Mouse (Mus musculus): ENCODE measurements around the gene Specc1l. TPM values are rescaled to one million over a fixed set of nuclear protein-coding genes. Genes with fewer than 3 reads are reported as not detected.

The Specc1l gene
- polyA plus RNA-seq, 1 experiment from 2014 or later = 34.6 TPM

GRCm38 (mm10) chr10:75176494-75176893 is 35.4 kb upstream of the Specc1l start:
- no peak for TF ChIP-seq CTCF (IDR thresholded peaks at IDR 0.05; ENCODE audit: low read depth)
- DNase-seq (peak; percentile 73), ATAC-seq (ENCODE audit: insufficient read depth) (peak; percentile 74)
- Histone ChIP-seq H3K9me3 (ENCODE audit: low read depth, low read length) (no peaks in the 10 kb centered on the region), H3K9ac (no peak overlapping the region), H3K27me3 (ENCODE audit: insufficient read depth, low read length) (no peaks in the 10 kb centered on the region), H3K4me1 (ENCODE audit: insufficient read depth) (0 out of 2 replicates have a peak, but pooled peaks cover 4% of the 10 kb centered on the region), H3K4me2 (no peak overlapping the region), H3K27ac (ENCODE audit: low read depth) (peak overlapping the region; percentile 44; the same call in 1 of the 2 replicates), H3K36me3 (ENCODE audit: insufficient read depth) (peaks cover 79% of the 10 kb centered on the region), H3K4me3 (ENCODE audit: low read depth, low read length) (no peak overlapping the region)
- 42% methylated on average over 8 of the region's 8 CpGs for WGBS

- Histone ChIP-seq H3K9ac (no peak overlapping the region), H3K9me3 (ENCODE audit: low read depth, low read length) (no peaks in the 10 kb centered on the region), H3K27ac (ENCODE audit: low read depth) (no peak overlapping the region), H3K36me3 (ENCODE audit: insufficient read depth) (peaks cover 87% of the 10 kb centered on the region), H3K27me3 (ENCODE audit: insufficient read depth, low read length) (no peaks in the 10 kb centered on the region), H3K4me3 (ENCODE audit: low read depth, low read length) (no peak overlapping the region), H3K4me1 (ENCODE audit: insufficient read depth) (0 out of 2 replicates have a peak, but pooled peaks cover 4% of the 10 kb centered on the region), H3K4me2 (no peak overlapping the region)
- no peak for DNase-seq
- 84% methylated on average over 5 of the region's 5 CpGs for WGBS
- ATAC-seq (ENCODE audit: insufficient read depth) = no peak
- no peak for TF ChIP-seq CTCF (IDR thresholded peaks at IDR 0.05; ENCODE audit: low read depth)
Observed at GRCm38 (mm10) chr10:75178911-75179310, 33.0 kb upstream of the Specc1l start.

- peaks cover 11% of the 10 kb centered on the region; the same call in 1 of the 2 replicates for H3K4me1 ChIP-seq (ENCODE audit: insufficient read depth)
- TF ChIP-seq CTCF (IDR thresholded peaks at IDR 0.05; ENCODE audit: low read depth) = peak; percentile 92
- peaks cover 67% of the 10 kb centered on the region for H3K36me3 ChIP-seq (ENCODE audit: insufficient read depth)
- DNase-seq (peak; percentile 88), ATAC-seq (ENCODE audit: insufficient read depth) (peak; percentile 53; the same call in 1 of the 2 replicates)
- no peak overlapping the region for H3K4me3 ChIP-seq (ENCODE audit: low read depth, low read length)
- H3K9me3 ChIP-seq (ENCODE audit: low read depth, low read length) = no peaks in the 10 kb centered on the region
- H3K9ac ChIP-seq = no peak overlapping the region
- H3K27ac ChIP-seq (ENCODE audit: low read depth) = no peak overlapping the region
- no peak overlapping the region for H3K4me2 ChIP-seq
- 16% methylated on average over 14 of the region's 14 CpGs for WGBS
- H3K27me3 ChIP-seq (ENCODE audit: insufficient read depth, low read length) = no peaks in the 10 kb centered on the region
Observed at GRCm38 (mm10) chr10:75182151-75182774, 29.6 kb upstream of the Specc1l start.

GRCm38 (mm10) chr10:75184826-75185225 is 27.0 kb upstream of the Specc1l start:
- Histone ChIP-seq H3K27ac (ENCODE audit: low read depth) (no peak overlapping the region), H3K27me3 (ENCODE audit: insufficient read depth, low read length) (no peaks in the 10 kb centered on the region), H3K4me2 (no peak overlapping the region), H3K9ac (no peak overlapping the region), H3K9me3 (ENCODE audit: low read depth, low read length) (no peaks in the 10 kb centered on the region), H3K36me3 (ENCODE audit: insufficient read depth) (peaks cover 42% of the 10 kb centered on the region), H3K4me1 (ENCODE audit: insufficient read depth) (peaks cover 18% of the 10 kb centered on the region), H3K4me3 (ENCODE audit: low read depth, low read length) (no peak overlapping the region)
- TF ChIP-seq CTCF (IDR thresholded peaks at IDR 0.05; ENCODE audit: low read depth) = no peak
- DNase-seq (no peak), ATAC-seq (ENCODE audit: insufficient read depth) (no peak)
- WGBS = 81% methylated on average over 9 of the region's 9 CpGs

GRCm38 (mm10) chr10:75186551-75186950 is 25.3 kb upstream of the Specc1l start:
- 11% methylated on average over 6 of the region's 6 CpGs for whole genome bisulfite sequencing
- TF ChIP-seq CTCF (IDR thresholded peaks at IDR 0.05; ENCODE audit: low read depth) = no peak
- Histone ChIP-seq H3K9me3 (ENCODE audit: low read depth, low read length) (no peaks in the 10 kb centered on the region), H3K27ac (ENCODE audit: low read depth) (peak overlapping the region; percentile 39), H3K4me2 (no peak overlapping the region), H3K27me3 (ENCODE audit: insufficient read depth, low read length) (no peaks in the 10 kb centered on the region), H3K9ac (no peak overlapping the region), H3K4me3 (ENCODE audit: low read depth, low read length) (no peak overlapping the region), H3K36me3 (ENCODE audit: insufficient read depth) (peaks cover 24% of the 10 kb centered on the region), H3K4me1 (ENCODE audit: insufficient read depth) (peaks cover 18% of the 10 kb centered on the region)
- ATAC-seq (ENCODE audit: insufficient read depth) (peak; percentile 31), DNase-seq (peak; percentile 86)

- H3K4me3 ChIP-seq (ENCODE audit: low read depth, low read length) = no peak overlapping the region
- H3K4me2 ChIP-seq = no peak overlapping the region
- no peak overlapping the region for H3K9ac ChIP-seq
- no peaks in the 10 kb centered on the region for H3K27me3 ChIP-seq (ENCODE audit: insufficient read depth, low read length)
- TF ChIP-seq CTCF (IDR thresholded peaks at IDR 0.05; ENCODE audit: low read depth) = no peak
- ATAC-seq (ENCODE audit: insufficient read depth) = peak; percentile 87
- H3K9me3 ChIP-seq (ENCODE audit: low read depth, low read length) = no peaks in the 10 kb centered on the region
- peaks cover 18% of the 10 kb centered on the region for H3K4me1 ChIP-seq (ENCODE audit: insufficient read depth)
- H3K36me3 ChIP-seq (ENCODE audit: insufficient read depth) = peaks cover 17% of the 10 kb centered on the region; the same call in 1 of the 2 replicates
- 32% methylated on average over 8 of the region's 8 CpGs for WGBS
- peak overlapping the region; percentile 39 for H3K27ac ChIP-seq (ENCODE audit: low read depth)
- peak; percentile 93 for DNase-seq
Observed at GRCm38 (mm10) chr10:75187366-75188056, 24.4 kb upstream of the Specc1l start.

GRCm38 (mm10) chr10:75191647-75192046 is 20.2 kb upstream of the Specc1l start:
- peaks cover 11% of the 10 kb centered on the region; the same call in 1 of the 2 replicates for H3K4me1 ChIP-seq (ENCODE audit: insufficient read depth)
- no peaks in the 10 kb centered on the region for H3K36me3 ChIP-seq (ENCODE audit: insufficient read depth)
- H3K9ac ChIP-seq = no peak overlapping the region
- WGBS = 49% methylated on average over 7 of the region's 7 CpGs
- H3K27me3 ChIP-seq (ENCODE audit: insufficient read depth, low read length) = no peaks in the 10 kb centered on the region
- DNase-seq (no peak), ATAC-seq (ENCODE audit: insufficient read depth) (no peak)
- 0 out of 2 replicates have a peak, but pooled peaks cover 6% of the 10 kb centered on the region for H3K9me3 ChIP-seq (ENCODE audit: low read depth, low read length)
- H3K27ac ChIP-seq (ENCODE audit: low read depth) = no peak overlapping the region
- H3K4me2 ChIP-seq = no peak overlapping the region
- no peak overlapping the region for H3K4me3 ChIP-seq (ENCODE audit: low read depth, low read length)
- peak; percentile 46; the same call in 1 of the 2 replicates for TF ChIP-seq CTCF (IDR thresholded peaks at IDR 0.05; ENCODE audit: low read depth)
